Mouse (Mus musculus): ENCODE measurements around the gene Tulp1.
"Not testable (repeated sequence)": the region's sequence is repeated elsewhere in the genome, so short reads cannot be mapped to it uniquely, and the experiment has no call there.

Tulp1 gene

DNA sequence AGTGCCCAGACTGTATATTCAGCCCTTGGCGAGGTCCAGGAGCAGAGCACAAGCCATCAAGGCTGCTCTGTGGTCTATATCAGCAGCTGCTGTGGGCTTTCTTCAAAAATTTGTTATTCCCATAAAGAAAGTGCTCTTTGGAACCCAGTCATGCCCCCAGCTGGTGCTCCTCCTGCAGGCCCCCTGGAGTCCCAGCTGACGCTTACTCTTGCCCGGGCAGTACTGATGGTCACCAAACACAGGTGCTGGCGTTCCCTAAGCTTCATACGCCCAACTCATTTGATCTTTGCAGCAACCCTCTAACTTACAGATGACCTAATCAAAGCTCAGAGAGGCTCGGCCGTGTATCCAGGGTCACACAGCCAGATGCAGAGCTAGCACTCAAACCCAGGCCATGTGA is 27.5 kb downstream of the Tulp1 start:
- no peak for DNase-seq (ENCODE audit: low spot score in 2 of 2)

DNA sequence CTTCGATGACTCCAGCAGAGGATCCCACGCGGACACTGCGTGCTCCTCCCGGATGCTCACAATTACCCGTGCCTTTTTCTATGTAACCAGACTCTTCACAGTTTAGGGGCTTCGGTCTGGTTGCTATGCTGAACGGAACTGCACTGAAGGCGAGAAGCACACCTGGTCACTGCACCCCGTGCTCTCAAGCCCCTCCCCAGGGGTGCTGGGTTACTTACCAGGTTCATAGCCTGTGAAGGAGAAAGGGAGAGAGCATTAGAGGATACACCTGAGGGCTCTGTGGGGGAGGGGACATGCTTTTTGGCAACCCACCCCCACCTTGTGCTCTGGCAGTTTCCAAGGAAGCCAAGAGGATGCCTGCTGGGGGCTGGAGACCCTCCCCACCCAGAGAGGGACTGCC is 29.8 kb downstream of the Tulp1 start:
- no peak for DNase-seq (ENCODE audit: low spot score in 2 of 2)

DNA sequence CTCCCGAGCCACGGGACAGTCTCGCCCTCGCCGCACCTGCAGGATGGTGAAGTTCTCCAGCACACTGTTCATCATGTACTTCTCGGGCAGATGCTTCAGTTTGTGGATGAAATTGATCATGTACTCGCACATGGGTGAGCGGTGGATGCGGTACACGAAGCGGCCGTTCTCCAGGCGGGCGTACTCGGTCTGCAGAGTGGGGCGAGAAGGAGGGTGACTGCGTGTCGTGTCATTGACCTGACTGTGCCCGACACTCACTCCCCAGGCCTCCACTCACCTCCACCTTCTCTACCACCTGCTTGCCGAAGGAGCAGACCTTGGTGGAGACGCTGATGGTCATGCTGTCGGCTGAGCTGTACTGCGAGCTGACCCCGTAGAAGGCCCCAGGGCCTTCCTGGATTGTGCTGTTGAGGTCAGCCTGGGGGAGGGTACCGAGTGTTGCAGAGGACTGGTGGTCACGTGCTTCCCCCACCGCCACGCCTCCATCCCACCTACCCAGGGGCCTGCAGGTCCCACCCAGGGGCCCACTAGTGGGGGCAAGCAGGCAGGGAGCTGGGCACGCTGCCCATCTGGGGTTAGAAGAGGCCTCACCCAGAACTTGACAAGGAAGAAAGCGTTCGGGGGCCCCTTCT is 32.0 kb downstream of the Tulp1 start:
- DNase-seq (ENCODE audit: low spot score in 2 of 2): no peak

DNA sequence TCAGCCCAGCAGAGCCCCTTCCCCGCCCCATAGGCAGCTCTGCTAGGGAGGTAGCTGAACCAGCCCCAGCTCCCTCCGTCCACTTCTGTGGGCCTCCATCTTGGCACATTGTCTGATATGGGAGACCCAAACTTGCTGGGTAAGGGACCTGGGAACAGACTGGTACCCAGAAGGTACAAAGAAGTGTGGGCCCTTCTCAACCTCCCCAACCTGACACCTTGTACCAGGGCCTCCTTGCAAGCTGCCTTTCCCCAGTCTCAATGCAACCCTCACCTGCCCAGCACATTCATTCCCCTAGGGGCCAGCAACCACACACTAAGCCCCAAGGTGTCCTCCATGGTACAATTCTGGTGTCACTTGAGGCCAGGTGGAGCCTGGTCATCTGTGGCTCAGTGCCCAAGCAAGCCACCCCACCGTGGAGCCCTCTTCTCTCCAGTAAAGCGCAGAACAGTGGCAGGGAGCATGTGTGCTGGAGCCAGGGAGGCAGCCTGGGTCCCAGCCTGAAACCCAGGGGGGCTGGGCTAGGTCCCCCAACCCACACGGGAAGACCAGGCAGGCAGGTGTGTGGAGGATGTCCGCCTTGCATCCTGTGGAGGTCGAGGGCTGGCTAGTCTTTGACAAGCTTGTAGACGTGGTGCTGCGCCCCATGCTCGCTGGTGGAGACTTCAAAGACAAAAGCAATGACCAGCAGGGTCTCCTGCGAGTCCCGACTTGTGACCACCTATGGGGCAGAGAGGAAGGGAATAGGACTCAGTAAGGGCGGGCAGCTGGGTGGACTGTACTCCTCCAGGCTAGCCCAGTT is 32.7 kb downstream of the Tulp1 start:
- no peak for DNase-seq (ENCODE audit: low spot score in 2 of 2)

DNA sequence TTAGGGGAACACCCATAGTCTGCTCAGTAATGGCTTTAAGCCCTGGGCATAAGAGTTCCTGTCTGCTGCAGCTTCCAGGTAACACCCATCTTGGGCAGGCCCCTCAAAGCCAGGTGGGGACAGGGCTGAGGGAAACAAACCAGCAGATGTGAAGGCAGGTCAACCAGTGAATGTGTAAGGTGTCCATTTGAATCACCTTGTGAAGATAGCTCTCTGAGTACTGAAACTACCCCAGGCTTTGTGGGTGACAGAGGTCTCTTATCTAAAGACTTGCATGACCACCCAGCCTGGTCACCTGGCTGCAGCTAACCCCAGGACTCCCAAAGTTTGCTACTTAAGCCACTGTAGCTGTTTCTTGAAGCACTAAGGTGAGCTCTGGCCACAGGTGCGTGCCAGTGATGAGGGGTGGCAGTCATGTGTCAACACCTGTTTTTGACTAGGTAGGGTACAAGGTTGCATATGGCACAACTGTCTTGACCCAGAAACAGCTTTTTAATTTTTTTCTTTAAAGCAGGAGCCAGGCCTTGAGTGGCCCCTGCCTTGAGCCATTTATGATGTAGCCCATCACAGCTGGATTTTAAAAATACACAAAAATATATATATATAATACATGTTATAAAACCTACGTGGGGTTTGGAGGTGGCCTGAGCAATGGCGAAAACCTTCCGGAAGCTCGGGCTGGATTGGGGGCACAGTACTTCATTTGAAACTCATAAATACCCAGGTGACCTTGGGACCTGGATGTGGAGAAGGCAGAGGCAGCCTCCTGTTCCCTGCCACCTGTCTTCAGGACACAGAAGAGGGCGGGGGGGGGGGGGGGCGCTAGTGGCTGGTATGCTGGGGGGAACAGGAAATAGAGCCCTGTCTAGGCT is 33.5 kb downstream of the Tulp1 start:
- DNase-seq (ENCODE audit: low spot score in 2 of 2): no peak

DNA sequence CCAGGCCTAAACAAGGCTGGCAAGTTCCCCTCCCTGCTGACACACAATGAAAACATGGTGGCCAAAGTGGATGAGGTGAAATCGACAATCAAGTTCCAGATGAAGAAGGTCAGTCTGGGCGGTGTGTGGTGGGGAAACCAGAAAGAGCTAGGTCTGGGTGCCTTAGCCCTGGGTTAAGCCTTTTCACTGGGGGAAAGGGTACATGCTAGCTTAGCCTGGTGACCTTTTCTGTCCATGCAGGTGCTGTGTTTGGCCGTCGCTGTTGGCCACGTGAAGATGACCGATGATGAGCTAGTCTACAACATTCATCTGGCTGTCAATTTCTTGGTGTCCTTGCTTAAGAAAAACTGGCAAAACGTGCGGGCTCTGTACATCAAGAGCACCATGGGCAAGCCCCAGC is 34.4 kb downstream of the Tulp1 start:
- DNase-seq (ENCODE audit: low spot score in 2 of 2): not testable (repeated sequence)

DNA sequence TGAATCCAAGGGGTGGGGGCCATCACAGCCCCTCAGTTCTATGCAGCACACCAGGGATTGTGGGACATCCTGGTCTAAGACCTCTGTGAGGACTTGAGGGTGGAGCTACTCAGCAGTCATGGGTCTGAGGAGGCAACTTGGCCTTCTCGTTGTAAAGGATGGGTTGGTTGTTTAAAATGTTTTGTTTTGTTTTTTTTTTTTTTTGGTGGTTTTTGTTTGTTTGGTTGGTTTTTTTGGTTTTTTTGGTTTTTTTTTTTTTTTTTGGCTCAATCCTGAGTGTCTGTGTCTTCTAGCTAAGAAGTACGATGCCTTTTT is 34.8 kb downstream of the Tulp1 start:
- no peak for DNase-seq (ENCODE audit: low spot score in 2 of 2)

DNA sequence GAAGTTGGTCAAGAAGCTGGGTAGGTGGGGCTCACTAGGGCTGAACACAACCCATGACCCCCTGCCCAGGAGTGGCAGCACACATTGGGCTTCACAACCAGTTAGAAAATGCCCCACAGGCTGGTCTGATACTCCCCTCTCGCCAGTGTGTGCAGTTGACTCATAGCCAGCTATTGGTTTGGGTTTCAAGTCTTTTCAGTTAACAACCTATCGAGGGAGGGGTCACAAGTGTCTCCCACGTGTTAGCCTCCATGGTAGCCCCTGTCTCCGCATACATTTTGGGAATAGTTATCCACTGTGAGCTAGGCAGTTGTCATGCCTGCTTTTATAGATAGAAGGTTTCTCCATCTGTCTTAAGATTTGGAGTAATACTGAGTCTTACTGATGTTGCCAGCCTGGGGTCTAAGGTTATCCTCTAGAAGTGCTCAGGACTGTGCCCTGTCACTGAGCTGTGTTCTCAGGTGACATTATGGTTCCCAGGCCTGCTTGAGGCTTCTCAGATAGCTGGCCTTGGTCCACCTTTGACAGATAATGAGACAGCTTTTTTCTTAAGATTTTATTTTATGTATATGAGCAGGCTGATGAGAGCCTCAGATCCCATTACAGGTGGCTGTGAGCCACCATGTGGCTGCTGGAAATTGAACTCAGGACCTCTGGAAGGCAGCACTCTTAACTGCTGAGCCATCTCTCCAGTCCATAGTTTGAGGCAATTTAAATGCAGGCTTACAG is 35.4 kb downstream of the Tulp1 start:
- DNase-seq (ENCODE audit: low spot score in 2 of 2): no peak

DNA sequence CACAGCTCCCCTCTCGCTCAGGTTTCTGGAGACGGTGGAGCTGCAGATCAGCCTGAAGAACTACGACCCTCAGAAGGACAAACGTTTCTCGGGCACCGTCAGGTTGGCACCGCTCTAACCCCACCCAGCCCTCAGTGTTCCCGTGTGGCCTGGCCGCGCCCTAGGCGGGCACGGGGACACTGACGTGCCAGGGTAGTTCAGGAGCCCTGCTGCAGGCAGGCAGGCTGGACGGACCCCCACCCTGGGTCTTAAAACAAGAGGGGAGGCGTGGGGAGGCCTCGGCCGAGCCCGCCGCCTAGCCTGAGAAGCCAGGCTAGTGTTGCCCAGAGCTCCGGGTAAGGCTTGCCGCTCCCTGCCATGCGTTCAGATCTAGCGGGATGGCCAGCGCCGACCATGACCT is 36.1 kb downstream of the Tulp1 start:
- DNase-seq (ENCODE audit: low spot score in 2 of 2): no peak

DNA sequence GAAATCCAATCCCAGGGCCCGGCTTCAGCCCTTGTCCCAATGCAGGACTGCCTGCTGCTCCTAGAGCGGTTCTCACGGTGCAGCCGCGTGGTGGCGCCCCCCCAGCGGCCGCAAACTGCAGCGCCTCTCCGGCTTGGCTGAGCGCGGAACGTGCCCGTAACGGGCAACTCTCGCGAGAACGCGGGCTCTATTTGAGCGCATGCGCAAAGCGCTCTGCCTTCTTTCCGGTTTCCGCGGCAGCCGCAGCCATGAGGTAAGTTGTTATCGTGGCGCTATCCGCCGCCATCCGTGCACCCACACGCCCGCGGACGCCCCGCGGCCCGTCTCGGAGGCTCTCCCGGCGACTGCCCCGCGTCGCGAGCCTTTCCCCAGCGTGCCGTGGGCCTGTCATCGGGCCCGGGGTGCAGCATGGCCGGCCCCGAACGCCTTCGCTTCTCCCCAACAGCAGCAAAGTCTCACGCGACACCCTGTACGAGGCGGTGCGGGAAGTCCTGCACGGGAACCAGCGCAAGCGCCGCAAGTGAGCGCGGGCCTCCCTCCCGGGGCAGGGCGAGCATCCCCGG is 36.6 kb downstream of the Tulp1 start, which contains the start of gene Rpl10a:
TSS of gene Rpl10a (plus strand) at position 106 of the 563 bp plus-strand sequence.
- DNase-seq (ENCODE audit: low spot score in 2 of 2): peak; percentile 93 to 96

DNA sequence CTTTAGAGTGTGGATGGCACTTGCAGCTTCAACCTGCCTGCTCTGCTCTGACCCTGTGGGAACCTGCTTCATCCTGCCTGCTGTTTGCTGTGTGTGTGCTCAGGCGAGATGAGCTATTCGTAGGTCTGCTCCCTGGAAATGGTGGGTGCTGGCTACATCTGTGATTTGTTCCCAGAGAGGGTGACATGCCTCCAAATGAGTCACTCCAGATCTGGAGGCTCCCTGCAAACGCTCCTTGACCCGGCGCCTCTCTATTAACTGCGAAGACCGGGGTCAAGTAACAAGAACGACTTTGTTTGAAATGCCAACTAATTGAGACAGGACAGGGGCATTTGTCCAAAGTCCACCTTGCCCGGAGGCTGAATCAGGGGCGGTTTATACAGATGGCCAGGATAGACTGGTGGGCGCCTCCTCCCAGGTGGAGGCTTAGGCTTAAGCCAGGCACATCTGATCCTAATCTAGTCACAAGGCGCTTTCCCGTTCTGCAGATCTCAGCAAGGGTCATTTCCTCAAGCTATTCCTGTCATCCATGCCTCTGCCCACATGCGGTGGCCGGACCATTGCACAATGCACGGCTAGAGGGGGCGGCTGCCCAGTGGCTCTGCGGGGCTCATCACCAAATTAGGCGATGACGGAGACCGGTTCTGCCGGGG is 37.2 kb downstream of the Tulp1 start:
- no peak for DNase-seq (ENCODE audit: low spot score in 2 of 2)

DNA sequence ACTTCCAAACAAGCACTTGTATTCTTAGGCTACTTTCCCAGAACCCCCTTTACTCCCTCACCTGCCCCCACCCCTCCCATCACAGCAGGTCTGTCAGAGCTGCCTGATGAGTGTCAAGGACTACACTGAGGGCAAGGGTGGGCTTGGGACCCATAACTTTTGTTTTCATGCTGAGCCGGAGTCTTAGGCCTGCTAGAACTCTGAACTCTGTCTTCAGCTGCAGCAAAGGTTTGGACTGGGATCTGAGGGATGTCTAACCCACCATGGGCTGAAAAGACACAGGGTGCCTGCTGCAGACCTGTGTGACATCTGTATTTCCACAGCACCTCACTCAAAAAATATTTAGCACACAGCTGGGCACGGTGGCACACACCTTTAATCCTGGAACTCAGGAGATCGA is 38.1 kb downstream of the Tulp1 start:
- DNase-seq (ENCODE audit: low spot score in 2 of 2): no peak

DNA sequence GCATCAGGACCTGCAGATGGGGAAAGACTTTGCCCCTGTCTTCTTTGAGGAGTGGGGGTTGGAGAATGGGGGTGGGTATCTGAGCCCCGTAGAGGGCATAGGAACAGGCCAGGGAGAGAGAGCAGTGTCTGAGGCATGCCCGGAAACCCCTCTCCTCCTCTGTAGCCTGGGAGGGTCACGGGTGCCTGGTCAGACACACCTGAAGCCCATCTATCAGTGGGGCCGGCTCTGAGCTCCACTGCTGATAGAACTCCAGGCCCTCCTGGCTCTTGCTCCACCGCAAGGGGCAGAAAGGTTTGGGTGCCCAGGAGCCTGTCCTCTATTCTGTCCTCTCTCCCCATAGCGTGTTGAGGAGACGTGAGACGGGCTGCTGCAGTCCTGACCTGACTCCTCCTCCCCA is 39.3 kb downstream of the Tulp1 start:
- no peak for DNase-seq (ENCODE audit: low spot score in 2 of 2)

DNA sequence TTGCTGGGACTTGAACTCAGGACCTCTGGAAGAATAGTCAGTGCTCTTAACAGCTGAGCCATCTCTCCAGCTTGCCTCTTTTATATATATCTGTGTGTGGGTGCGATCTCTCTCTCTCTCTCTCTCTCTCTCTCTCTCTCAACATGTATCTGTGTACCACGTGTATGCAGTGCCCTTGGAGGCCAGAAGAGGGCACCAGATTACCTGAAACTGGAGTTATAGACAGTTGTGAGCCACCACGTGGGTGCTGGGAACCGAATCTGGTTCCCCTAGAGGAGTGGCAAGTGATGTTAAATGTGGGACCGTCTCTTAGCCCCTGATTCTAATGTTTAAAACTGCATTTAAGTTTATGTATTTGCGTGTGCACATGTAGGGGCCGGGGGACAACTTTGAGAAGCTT is 40.6 kb downstream of the Tulp1 start:
- not testable (repeated sequence) for DNase-seq (ENCODE audit: low spot score in 2 of 2)

DNA sequence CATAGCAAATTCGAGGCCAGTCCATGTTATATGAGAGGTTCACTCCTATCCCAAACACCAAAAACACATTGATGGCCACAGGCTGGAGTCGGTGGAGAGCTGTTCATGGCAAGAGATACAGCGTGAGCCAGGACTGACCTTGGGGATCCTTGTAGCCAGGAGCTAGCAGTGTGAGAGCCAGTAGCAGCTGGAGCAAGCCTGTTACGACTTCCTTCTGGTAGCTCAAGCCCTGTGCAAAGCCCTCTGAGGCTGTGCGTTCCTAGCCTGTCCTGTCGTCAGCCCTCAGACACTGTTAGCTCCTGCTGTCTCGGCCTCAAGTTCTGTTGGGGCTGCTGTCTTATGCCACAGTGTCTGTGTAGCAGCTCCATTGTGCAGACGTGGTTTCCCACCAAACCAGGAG is 41.2 kb downstream of the Tulp1 start:
- no peak for DNase-seq (ENCODE audit: low spot score in 2 of 2)

DNA sequence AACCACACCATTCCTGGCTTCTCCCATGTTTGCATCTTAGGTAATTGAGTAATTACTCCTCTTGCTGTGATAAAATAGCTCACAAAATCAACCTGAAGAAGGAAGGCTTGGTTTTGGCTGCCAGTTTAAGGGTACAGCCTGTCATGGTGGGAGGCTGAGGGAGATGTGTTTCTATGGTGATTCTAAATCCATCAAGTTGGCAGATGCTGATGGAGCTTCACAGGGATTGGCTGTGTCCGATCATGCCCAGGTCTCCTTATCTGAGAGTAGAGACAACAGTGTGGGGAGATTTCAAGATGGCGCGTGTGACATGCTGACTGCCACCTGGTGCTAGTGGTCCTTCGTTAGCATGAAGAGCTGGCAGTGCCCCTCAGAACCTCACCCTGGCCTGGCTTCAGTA is 43.3 kb downstream of the Tulp1 start:
- DNase-seq (ENCODE audit: low spot score in 2 of 2): no peak

DNA sequence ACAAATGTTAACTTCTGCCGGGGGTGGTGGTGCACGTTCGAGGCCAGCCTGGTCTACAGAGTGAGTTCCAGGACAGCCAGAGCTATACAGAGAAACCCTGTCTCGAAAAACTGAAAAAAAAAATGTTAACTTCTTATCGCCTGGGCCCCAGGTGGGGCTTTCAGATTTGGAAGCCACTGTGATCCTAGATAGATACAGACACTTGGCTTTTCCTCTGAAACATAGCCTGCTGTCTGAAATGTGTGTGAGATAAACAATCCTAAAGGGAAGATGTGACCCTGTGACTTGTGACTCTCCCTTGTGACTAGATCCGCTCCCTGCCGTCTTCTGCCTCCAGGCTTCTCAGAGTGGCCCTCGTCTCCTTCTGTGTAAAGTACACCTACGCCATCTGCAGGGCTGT is 47.3 kb downstream of the Tulp1 start:
- DNase-seq (ENCODE audit: low spot score in 2 of 2): no peak

DNA sequence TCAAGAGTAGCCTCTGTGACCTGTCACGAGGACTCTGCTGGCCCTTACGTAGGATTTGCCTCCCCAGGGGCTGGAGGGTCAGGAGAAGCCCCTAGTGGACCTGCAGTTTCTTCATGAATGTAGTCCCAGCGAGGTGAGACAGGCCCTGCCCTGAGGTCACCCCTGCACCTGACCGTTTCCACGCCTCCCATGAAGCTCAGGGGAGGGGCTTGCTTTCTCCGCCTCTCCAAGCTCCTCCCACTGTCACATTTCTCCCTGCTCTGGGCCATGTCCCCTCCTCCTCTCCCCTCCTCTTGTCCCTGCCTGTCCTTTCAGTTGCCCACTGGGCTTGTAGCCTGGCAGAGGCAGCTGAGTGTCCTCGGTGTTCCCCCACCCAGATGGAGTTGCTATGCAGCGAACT is 47.9 kb downstream of the Tulp1 start:
- DNase-seq (ENCODE audit: low spot score in 2 of 2): no peak

DNA sequence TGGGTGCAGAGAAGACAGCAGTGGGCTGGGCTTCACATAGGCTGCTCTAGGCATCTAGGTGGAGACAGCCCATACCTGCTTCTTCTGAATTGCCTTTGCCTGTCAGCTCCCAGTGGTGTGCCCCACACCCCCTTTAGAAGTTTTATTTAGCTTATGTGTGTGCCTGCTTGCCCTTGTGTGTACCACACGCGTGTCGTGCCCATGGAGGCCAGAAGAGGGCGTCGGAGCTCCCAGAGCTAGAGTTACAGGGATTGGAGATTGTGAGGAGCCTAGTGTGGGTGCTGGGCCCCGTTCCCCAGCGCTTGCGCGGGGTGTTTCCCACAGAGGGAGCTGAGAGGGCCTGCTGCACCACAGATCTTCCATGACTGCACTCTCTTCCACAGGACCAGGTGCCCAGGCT is 48.5 kb downstream of the Tulp1 start:
- DNase-seq (ENCODE audit: low spot score in 2 of 2): no peak

DNA sequence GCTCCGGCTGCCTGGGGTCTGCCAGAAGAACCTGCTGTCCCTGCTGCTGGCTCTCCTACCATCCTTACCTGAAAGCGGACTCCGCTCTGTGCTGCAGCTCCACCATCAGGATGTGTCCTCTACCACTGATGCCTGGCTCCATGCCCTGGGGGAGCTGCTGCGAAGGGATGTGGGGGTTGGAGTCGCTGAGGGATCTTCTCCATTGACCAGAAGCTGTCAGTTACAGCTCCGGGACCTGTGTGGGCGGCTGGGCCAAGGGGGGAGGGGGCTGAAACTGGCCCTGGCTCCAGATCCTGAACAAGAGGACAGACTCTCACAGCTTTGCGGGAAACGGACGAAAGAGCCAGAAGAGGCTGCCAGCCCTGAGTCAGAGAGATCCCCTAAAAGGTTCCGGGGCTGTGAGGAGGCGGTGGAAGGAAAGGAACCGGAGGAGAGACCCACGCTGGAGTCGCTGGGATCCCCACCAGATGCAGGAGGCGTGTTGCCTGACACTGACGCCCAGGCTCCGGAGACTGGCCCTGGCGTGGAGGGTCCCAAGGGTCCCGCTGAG is 49.3 kb downstream of the Tulp1 start:
- DNase-seq (ENCODE audit: low spot score in 2 of 2): no peak

DNA sequence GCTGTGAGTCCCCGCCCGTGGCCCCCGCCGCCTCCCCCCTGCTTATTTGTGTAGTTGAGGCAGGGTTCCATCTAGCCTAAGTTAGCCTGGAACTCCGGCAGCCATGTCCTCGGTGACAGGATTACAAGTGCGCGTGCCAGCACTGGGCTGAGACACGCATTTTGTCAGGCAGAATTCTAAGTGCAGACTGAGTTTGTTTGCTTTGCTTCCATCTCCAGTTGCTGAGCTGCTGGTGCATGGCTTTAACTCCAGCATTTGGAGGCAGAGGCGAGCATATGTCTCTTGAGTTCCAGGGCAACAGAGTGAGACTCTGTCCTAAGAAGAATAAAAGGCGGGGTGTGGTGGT is 51.2 kb downstream of the Tulp1 start:
- DNase-seq (ENCODE audit: low spot score in 2 of 2): no peak

Measured in frontal cortex, postnatal 14 days (tissue).